Comparison of ENCODE assay signal across 26 mouse cellular contexts in genomic region chr11:106440318-106440717, GRCm38 (mm10). TPM values are rescaled to one million over a fixed set of nuclear protein-coding genes. Genes with fewer than 3 reads are reported as not detected.
DNase-seq lines count a peak whose midpoint lies in the region; ATAC-seq and TF ChIP-seq lines count a peak whose summit lies in the region.
"Had no signal": no experiment of that assay in that cellular context is flagged by ENCODE, and none has a peak within 500 bp of the region (broad histone marks: within the 10 kb centered on the region; RNA-seq: fewer than 3 reads in every experiment).

No protein-coding gene starts in this region.

- no peak for ATAC-seq in intestine, embryonic 15.5 days
- ATAC-seq in intestine, embryonic 16.5 days: no peak; the same call in 1 of the 2 replicates
- ATAC-seq in stomach, embryonic 15.5 days (ENCODE audit: insufficient read depth, low FRiP score, low read depth): peak; percentile 60; the same call in 1 of the 2 replicates
- no peak; the same call in 1 of the 2 replicates for ATAC-seq in stomach, postnatal 0 days (ENCODE audit: low FRiP score, low TSS enrichment)
- no peak for ATAC-seq in liver, postnatal 0 days
- ATAC-seq: activated CD4-positive, CD25-positive, alpha-beta regulatory T cell, adult 4 months; CD4-positive, CD25-positive, alpha-beta regulatory T cell, adult 4 months; forebrain, embryonic 15.5 days; hindbrain, postnatal 0 days; inflammation-experienced regulatory T-cells, adult 6 months had no signal

- H3K27me3 ChIP-seq in intestine, embryonic 15.5 days (replicated peaks): no peaks in the 10 kb centered on the region
- H3K27me3 ChIP-seq in intestine, embryonic 16.5 days (replicated peaks; ENCODE audit: control insufficient read depth, insufficient read depth, low read length): no peaks in the 10 kb centered on the region
- no peaks in the 10 kb centered on the region for H3K27me3 ChIP-seq in stomach, embryonic 15.5 days (replicated peaks)
- H3K27me3 ChIP-seq in stomach, postnatal 0 days (ENCODE audit: control insufficient read depth, insufficient read depth, low read length): no peaks in the 10 kb centered on the region
- H3K27me3 ChIP-seq in liver, postnatal 0 days (ENCODE audit: insufficient read depth, low read length): no peaks in the 10 kb centered on the region
- H3K27me3 ChIP-seq: embryonic facial prominence, embryonic 15.5 days; forebrain, embryonic 15.5 days; heart, embryonic 12.5 days; heart, embryonic 15.5 days had no signal

- H3K36me3 ChIP-seq in intestine, embryonic 15.5 days: no peaks in the 10 kb centered on the region
- H3K36me3 ChIP-seq in intestine, embryonic 16.5 days (ENCODE audit: control insufficient read depth, insufficient read depth, low read length): no peaks in the 10 kb centered on the region
- no peaks in the 10 kb centered on the region for H3K36me3 ChIP-seq in stomach, embryonic 15.5 days
- H3K36me3 ChIP-seq in stomach, postnatal 0 days (ENCODE audit: control insufficient read depth, insufficient read depth, low read length): no peaks in the 10 kb centered on the region
- H3K36me3 ChIP-seq in liver, postnatal 0 days (replicated peaks; ENCODE audit: insufficient read depth, low read length): no peaks in the 10 kb centered on the region
- H3K36me3 ChIP-seq: embryonic facial prominence, embryonic 15.5 days; forebrain, embryonic 15.5 days; heart, embryonic 15.5 days had no signal

- 0 out of 2 replicates have a peak overlapping the region, but pooled peaks have one; percentile 4 for H3K9ac ChIP-seq in intestine, embryonic 15.5 days
- H3K9ac ChIP-seq in intestine, embryonic 16.5 days (ENCODE audit: low read depth, low read length): no peak overlapping the region
- no peak overlapping the region for H3K9ac ChIP-seq in stomach, embryonic 15.5 days
- H3K9ac ChIP-seq in stomach, postnatal 0 days (ENCODE audit: low read length): no peak overlapping the region
- H3K9ac ChIP-seq in liver, postnatal 0 days (replicated peaks): no peak overlapping the region
- H3K9ac ChIP-seq: embryonic facial prominence, embryonic 15.5 days; forebrain, embryonic 15.5 days; heart, embryonic 12.5 days; heart, embryonic 15.5 days; hindbrain, embryonic 14.5 days had no signal

- no peaks in the 10 kb centered on the region for H3K4me1 ChIP-seq in intestine, embryonic 15.5 days (replicated peaks)
- H3K4me1 ChIP-seq in intestine, embryonic 16.5 days (ENCODE audit: control insufficient read depth, insufficient read depth, low read length): peaks cover 9% of the 10 kb centered on the region; the same call in 1 of the 2 replicates
- H3K4me1 ChIP-seq in stomach, embryonic 15.5 days: 0 out of 2 replicates have a peak, but pooled peaks cover 2% of the 10 kb centered on the region
- H3K4me1 ChIP-seq in stomach, postnatal 0 days (replicated peaks; ENCODE audit: control insufficient read depth, insufficient read depth): no peaks in the 10 kb centered on the region
- H3K4me1 ChIP-seq in liver, postnatal 0 days (ENCODE audit: insufficient read depth): peaks cover 13% of the 10 kb centered on the region
- H3K4me1 ChIP-seq: embryonic facial prominence, embryonic 15.5 days; forebrain, embryonic 15.5 days had no signal

- no peak for DNase-seq in stomach, postnatal 0 days (ENCODE audit: low spot score)
- no peak for DNase-seq in liver, postnatal 0 days
- no peak for DNase-seq in cerebellum, adult 9-11 months
- DNase-seq: adrenal gland, postnatal 10 days; cerebellum, adult 11 months; cerebellum, adult 2 months; cerebellum, postnatal 10 days; cerebellum, postnatal 36 days; embryo, embryonic 11 days; gastrocnemius, postnatal 25 days; heart, adult 18-20 months; heart, postnatal 10 days; heart, postnatal 4 days had no signal

- H3K4me2 ChIP-seq in intestine, embryonic 15.5 days (replicated peaks): no peak overlapping the region
- H3K4me2 ChIP-seq in intestine, embryonic 16.5 days (ENCODE audit: low read depth, low read length): no peak overlapping the region
- H3K4me2 ChIP-seq in stomach, embryonic 15.5 days: no peak overlapping the region
- H3K4me2 ChIP-seq in stomach, postnatal 0 days (replicated peaks; ENCODE audit: low read depth): no peak overlapping the region
- no peak overlapping the region for H3K4me2 ChIP-seq in liver, postnatal 0 days (ENCODE audit: low read depth, low read length)
- H3K4me2 ChIP-seq: embryonic facial prominence, embryonic 15.5 days; forebrain, embryonic 15.5 days; heart, embryonic 12.5 days; heart, embryonic 15.5 days; hindbrain, embryonic 14.5 days had no signal

- TF ChIP-seq CTCF in stomach, postnatal 0 days (IDR thresholded peaks at IDR 0.05; ENCODE audit: low read depth): no peak
- TF ChIP-seq CTCF in liver, postnatal 0 days (IDR thresholded peaks at IDR 0.05; ENCODE audit: low read depth): no peak

- H3K27ac ChIP-seq in intestine, embryonic 15.5 days: no peak overlapping the region
- no peak overlapping the region; the same call in 1 of the 2 replicates for H3K27ac ChIP-seq in intestine, embryonic 16.5 days (ENCODE audit: low read length)
- 0 out of 2 replicates have a peak overlapping the region, but pooled peaks have one; percentile 22 for H3K27ac ChIP-seq in stomach, embryonic 15.5 days
- no peak overlapping the region for H3K27ac ChIP-seq in stomach, postnatal 0 days (replicated peaks)
- peak overlapping the region; percentile 73 for H3K27ac ChIP-seq in liver, postnatal 0 days (ENCODE audit: low read depth)
- H3K27ac ChIP-seq: embryonic facial prominence, embryonic 15.5 days; forebrain, embryonic 15.5 days; heart, embryonic 15.5 days; hindbrain, embryonic 14.5 days; hindbrain, postnatal 0 days had no signal

- H3K9me3 ChIP-seq in intestine, embryonic 15.5 days: no peaks in the 10 kb centered on the region
- no peaks in the 10 kb centered on the region for H3K9me3 ChIP-seq in intestine, embryonic 16.5 days (ENCODE audit: control insufficient read depth, low read length)
- no peaks in the 10 kb centered on the region for H3K9me3 ChIP-seq in stomach, embryonic 15.5 days
- H3K9me3 ChIP-seq in stomach, postnatal 0 days (ENCODE audit: control insufficient read depth, low read length): no peaks in the 10 kb centered on the region
- H3K9me3 ChIP-seq in liver, postnatal 0 days (ENCODE audit: low read length): no peaks in the 10 kb centered on the region
- H3K9me3 ChIP-seq: embryonic facial prominence, embryonic 15.5 days; forebrain, embryonic 15.5 days; heart, embryonic 12.5 days; heart, embryonic 15.5 days had no signal

- no peak overlapping the region for H3K4me3 ChIP-seq in intestine, embryonic 15.5 days (replicated peaks)
- no peak overlapping the region for H3K4me3 ChIP-seq in intestine, embryonic 16.5 days (ENCODE audit: low read length)
- H3K4me3 ChIP-seq in stomach, embryonic 15.5 days (replicated peaks): no peak overlapping the region
- H3K4me3 ChIP-seq in stomach, postnatal 0 days (ENCODE audit: low read depth, low read length): no peak overlapping the region
- H3K4me3 ChIP-seq in liver, postnatal 0 days (ENCODE audit: low read depth, low read length): no peak overlapping the region
- H3K4me3 ChIP-seq: embryonic facial prominence, embryonic 15.5 days; forebrain, embryonic 15.5 days; heart, embryonic 12.5 days; heart, embryonic 15.5 days had no signal

- TF ChIP-seq EP300 in stomach, postnatal 0 days (optimal IDR thresholded peaks at IDR 0.05): no peak
- TF ChIP-seq EP300 in liver, postnatal 0 days (IDR thresholded peaks at IDR 0.05; ENCODE audit: low read depth): no peak

- WGBS in intestine, embryonic 15.5 days: 87% methylated on average over 2 of the region's 2 CpGs
- WGBS in intestine, embryonic 16.5 days: 86% methylated on average over 2 of the region's 2 CpGs
- WGBS in stomach, embryonic 15.5 days: 88% methylated on average over 2 of the region's 2 CpGs
- WGBS in stomach, postnatal 0 days: 87% methylated on average over 2 of the region's 2 CpGs
- 84% methylated on average over 2 of the region's 2 CpGs for WGBS in liver, postnatal 0 days (ENCODE audit: insufficient replicate concordance)

RNA-seq across cellular contexts. Expression of gene Ern1, which starts 47.3 kb away (rescaled TPM):
- 4.8 and 5.8 TPM in 2 replicates for polyA plus RNA-seq in intestine, embryonic 15.5 days (2015; fragmentation: Nextera tagmentation; extraction: Ambion mirVana)
- polyA plus RNA-seq in intestine, embryonic 16.5 days (2015; fragmentation: Nextera tagmentation; extraction: Ambion mirVana): 4.1 TPM in 2 replicates
- polyA plus RNA-seq in stomach, embryonic 15.5 days (2015; fragmentation: Nextera tagmentation; extraction: Ambion mirVana): 7.5 and 9.4 TPM in 2 replicates
- polyA plus RNA-seq in stomach, postnatal 0 days (2015; fragmentation: Nextera tagmentation; extraction: Ambion mirVana): 3.0 and 3.7 TPM in 2 replicates
- 1.9 and 2.9 TPM in 2 replicates for polyA plus RNA-seq in liver, postnatal 0 days (2015; fragmentation: Nextera tagmentation; extraction: Ambion mirVana)

RNA-seq across cellular contexts. Expression of gene Icam2, which starts 52.4 kb away (rescaled TPM):
- 38.1 and 39.3 TPM in 2 replicates for polyA plus RNA-seq in intestine, embryonic 15.5 days (2015; fragmentation: Nextera tagmentation; extraction: Ambion mirVana)
- 38.3 and 40.5 TPM in 2 replicates for polyA plus RNA-seq in intestine, embryonic 16.5 days (2015; fragmentation: Nextera tagmentation; extraction: Ambion mirVana)
- 35.3 and 38.5 TPM in 2 replicates for polyA plus RNA-seq in stomach, embryonic 15.5 days (2015; fragmentation: Nextera tagmentation; extraction: Ambion mirVana)
- 12.7 and 13.2 TPM in 2 replicates for polyA plus RNA-seq in stomach, postnatal 0 days (2015; fragmentation: Nextera tagmentation; extraction: Ambion mirVana)
- 11.4 and 12.6 TPM in 2 replicates for polyA plus RNA-seq in liver, postnatal 0 days (2015; fragmentation: Nextera tagmentation; extraction: Ambion mirVana)
- polyA plus RNA-seq: C2C12 had no signal

Comparison
In these comparisons a context has a peak if more than half of its experiments do, and no peak if none do; other contexts are left out.
1. H3K27ac ChIP-seq: peak in stomach, embryonic 15.5 days (single experiment) and liver, postnatal 0 days (single experiment); none in intestine, embryonic 15.5 days (single experiment), intestine, embryonic 16.5 days (single experiment) and stomach, postnatal 0 days (single experiment).